Mouse (Mus musculus) forebrain, embryonic 16.5 days (tissue): ENCODE data around the gene Bri3. TPM values are rescaled to one million over a fixed set of nuclear protein-coding genes. Genes with fewer than 3 reads are reported as not detected.

Experiments
- ATAC-seq: fragments of 200-750 bp; cut with Nextera tagmentation; 2 replicates; pipeline ENCODE4 v1.8.0; 2017; ENCODE audit warnings: mild to moderate bottlenecking, moderate library complexity
- H3K27ac ChIP-seq: fragments of 300-500 bp; sonication (generic); 2 replicates; pipeline ENCODE4 v1.5.1; 2014; ENCODE audit warnings: low read length, control low read depth
- H3K27me3 ChIP-seq: fragments of 300-500 bp; sonication (generic); replicated peaks from 2 replicates; pipeline ENCODE4 v1.6.1; 2014; ENCODE audit warnings: low read length; ENCODE audit not compliant: control insufficient read depth, insufficient read depth
- H3K36me3 ChIP-seq: fragments of 300-500 bp; sonication (generic); 2 replicates; pipeline ENCODE4 v1.6.1; 2014; ENCODE audit not compliant: control insufficient read depth, insufficient read depth
- H3K4me1 ChIP-seq: fragments of 300-500 bp; sonication (generic); replicated peaks from 2 replicates; pipeline ENCODE4 v1.6.1; 2014; ENCODE audit warnings: low read length; ENCODE audit not compliant: control insufficient read depth, insufficient read depth
- H3K4me2 ChIP-seq: fragments of 300-500 bp; sonication (generic); 2 replicates; pipeline ENCODE4 v1.6.1; 2014; ENCODE audit warnings: mild to moderate bottlenecking, low read length, control low read depth
- H3K4me3 ChIP-seq: fragments of 300-500 bp; sonication (generic); replicated peaks from 2 replicates; pipeline ENCODE4 v1.5.1; 2014; ENCODE audit warnings: mild to moderate bottlenecking, low read length, control low read depth
- H3K9ac ChIP-seq: fragments of 300-500 bp; sonication (generic); replicated peaks from 2 replicates; pipeline ENCODE4 v1.6.1; 2014; ENCODE audit warnings: low read depth, low read length, control low read depth
- H3K9me3 ChIP-seq: fragments of 300-500 bp; sonication (generic); 2 replicates; pipeline ENCODE4 v1.6.1; 2016; ENCODE audit warnings: low read length; ENCODE audit not compliant: control insufficient read depth
- WGBS: fragments of 180-500 bp; shearing (Covaris S2); extraction: QIAGEN DNeasy Blood & Tissue Kit; methylation state at CpG from one replicate; pipeline ENCODE4 v1.1.7; 2014; 5-methylcytosine and 5-hydroxymethylcytosine counted together
- polyA plus RNA-seq: library from polyadenylated mRNA; unstranded; fragments of >200 nt; fragmentation: Nextera tagmentation; extraction: Ambion mirVana; gene quantifications from 2 replicates; pipeline ENCODE4 v1.2.1, GENCODE M21; 2015

Bri3 gene
- polyA plus RNA-seq, 1 experiment from 2014 or later: 98.0 TPM

DNA sequence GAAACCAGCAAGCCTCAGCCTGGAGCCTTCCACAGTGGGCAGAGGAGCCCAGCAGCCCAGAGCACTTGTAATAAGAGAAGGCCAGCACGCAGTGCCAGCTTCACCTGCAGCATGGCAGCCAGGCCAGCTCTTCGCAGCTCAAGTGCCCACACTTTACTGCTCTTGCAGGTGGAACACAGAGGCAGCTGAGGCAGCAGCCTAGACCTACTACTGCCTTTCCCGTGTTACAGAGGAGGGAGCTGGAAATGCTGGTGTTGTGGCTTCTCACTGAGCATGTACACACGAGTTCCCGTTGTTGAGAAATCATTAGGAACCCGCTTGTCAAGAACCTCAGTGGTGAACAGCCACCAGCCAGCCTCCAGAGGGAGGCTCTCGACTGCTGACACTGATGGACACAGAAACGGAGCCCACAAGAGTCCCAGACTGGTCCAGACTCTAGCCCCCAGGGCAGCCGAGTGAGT is 34.9 kb downstream of the Bri3 start:
- no peaks in the 10 kb centered on the region for H3K9me3 ChIP-seq
- ATAC-seq: no peak
- no peak overlapping the region for H3K4me3 ChIP-seq
- H3K27ac ChIP-seq: no peak overlapping the region
- no peaks in the 10 kb centered on the region for H3K36me3 ChIP-seq
- H3K4me1 ChIP-seq: no peaks in the 10 kb centered on the region
- 85% methylated on average over 9 of the region's 9 CpGs for WGBS
- no peak overlapping the region for H3K9ac ChIP-seq
- no peaks in the 10 kb centered on the region for H3K27me3 ChIP-seq
- H3K4me2 ChIP-seq: no peak overlapping the region

DNA sequence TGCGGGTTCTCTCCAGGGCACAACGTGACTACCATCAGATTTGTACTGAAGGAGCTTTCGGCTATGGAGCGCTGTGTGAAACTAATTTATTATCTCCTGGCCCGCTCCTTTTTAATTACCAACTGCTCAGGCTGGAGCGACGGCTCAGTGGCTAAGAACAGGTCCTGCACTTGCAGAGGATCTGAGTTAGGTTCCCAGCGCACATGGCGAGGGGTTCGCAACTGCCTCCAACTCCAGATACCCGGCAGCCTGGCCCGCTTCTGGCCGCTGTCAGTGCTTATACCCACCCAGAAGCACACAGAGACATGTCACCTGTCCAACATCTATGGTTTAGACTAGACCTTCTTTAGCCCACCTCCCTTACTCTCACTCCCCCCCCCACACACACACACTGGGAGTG is 35.7 kb downstream of the Bri3 start:
- Histone ChIP-seq H3K4me2 (no peak overlapping the region), H3K27ac (no peak overlapping the region), H3K36me3 (no peaks in the 10 kb centered on the region), H3K9ac (no peak overlapping the region), H3K4me1 (no peaks in the 10 kb centered on the region), H3K27me3 (no peaks in the 10 kb centered on the region), H3K4me3 (no peak overlapping the region), H3K9me3 (no peaks in the 10 kb centered on the region)
- WGBS: 96% methylated on average over 13 of the region's 13 CpGs
- ATAC-seq: no peak

DNA sequence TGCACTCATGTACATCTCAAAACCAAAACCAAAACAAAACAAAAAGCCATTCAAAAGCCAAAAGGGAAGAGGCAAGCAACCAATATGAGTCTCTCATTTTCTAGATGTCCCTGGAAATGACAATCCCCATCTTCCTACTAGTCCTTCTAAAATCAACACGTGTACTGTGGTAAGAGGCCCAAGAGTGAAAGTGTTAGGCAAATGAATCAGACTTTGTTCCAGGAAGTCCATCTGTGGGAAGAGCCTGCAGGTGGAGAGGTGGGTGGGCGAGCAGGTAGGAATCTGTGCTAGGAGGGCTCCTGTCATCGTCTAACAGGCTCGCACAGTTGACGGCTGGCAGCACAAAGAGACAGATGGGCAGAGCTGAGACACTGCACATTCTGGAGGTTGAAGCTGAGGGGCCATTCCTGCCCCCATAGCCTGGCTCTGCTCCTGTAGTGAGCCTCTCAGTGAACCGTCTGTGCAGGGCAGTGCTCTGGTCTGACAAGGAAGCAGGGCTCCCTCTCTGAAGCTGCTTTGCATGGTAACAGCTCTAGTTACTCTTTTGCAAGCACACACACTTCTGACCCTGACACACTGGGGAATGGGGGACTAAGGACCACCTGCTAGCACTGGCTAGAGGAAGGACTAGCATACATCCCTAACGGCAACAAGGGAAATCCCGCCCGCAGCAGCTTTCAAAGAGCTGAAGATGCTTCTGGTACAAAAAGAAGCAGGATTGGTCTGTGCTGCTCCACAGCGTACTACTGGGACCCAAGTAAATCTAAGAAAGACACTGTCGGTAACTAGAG is 38.4 kb downstream of the Bri3 start:
- H3K36me3 ChIP-seq: no peaks in the 10 kb centered on the region
- ATAC-seq: no peak
- WGBS: 78% methylated on average over 11 of the region's 11 CpGs
- H3K27ac ChIP-seq: no peak overlapping the region
- H3K4me1 ChIP-seq: no peaks in the 10 kb centered on the region
- H3K4me3 ChIP-seq: no peak overlapping the region
- H3K4me2 ChIP-seq: no peak overlapping the region
- H3K9ac ChIP-seq: no peak overlapping the region
- no peaks in the 10 kb centered on the region for H3K27me3 ChIP-seq
- H3K9me3 ChIP-seq: no peaks in the 10 kb centered on the region

- 76% methylated on average over 8 of the region's 8 CpGs for WGBS
- H3K9ac ChIP-seq: no peak overlapping the region
- H3K4me2 ChIP-seq: no peak overlapping the region
- H3K36me3 ChIP-seq: no peaks in the 10 kb centered on the region
- no peaks in the 10 kb centered on the region for H3K27me3 ChIP-seq
- ATAC-seq: no peak
- no peak overlapping the region for H3K4me3 ChIP-seq
- no peaks in the 10 kb centered on the region for H3K9me3 ChIP-seq
- no peak overlapping the region for H3K27ac ChIP-seq
- no peaks in the 10 kb centered on the region for H3K4me1 ChIP-seq
Measured at GRCm38 (mm10) chr5:144283551-144284031, 39.4 kb downstream of the Bri3 start.

- H3K4me3 ChIP-seq: no peak overlapping the region
- H3K27ac ChIP-seq: no peak overlapping the region
- no peaks in the 10 kb centered on the region for H3K4me1 ChIP-seq
- no peaks in the 10 kb centered on the region for H3K36me3 ChIP-seq
- no peak overlapping the region for H3K9ac ChIP-seq
- ATAC-seq: no peak
- 84% methylated on average over 5 of the region's 5 CpGs for WGBS
- H3K4me2 ChIP-seq: no peak overlapping the region
- no peaks in the 10 kb centered on the region for H3K27me3 ChIP-seq
- no peaks in the 10 kb centered on the region for H3K9me3 ChIP-seq
Measured at GRCm38 (mm10) chr5:144284599-144284998, 40.4 kb downstream of the Bri3 start.

GRCm38 (mm10) chr5:144286591-144287266 is 42.5 kb downstream of the Bri3 start:
- H3K9me3 ChIP-seq: no peaks in the 10 kb centered on the region
- no peaks in the 10 kb centered on the region for H3K36me3 ChIP-seq
- H3K4me1 ChIP-seq: no peaks in the 10 kb centered on the region
- no peak overlapping the region for H3K4me3 ChIP-seq
- ATAC-seq: no peak
- no peaks in the 10 kb centered on the region for H3K27me3 ChIP-seq
- H3K4me2 ChIP-seq: no peak overlapping the region
- H3K27ac ChIP-seq: no peak overlapping the region
- 83% methylated on average over 9 of the region's 9 CpGs for WGBS
- no peak overlapping the region for H3K9ac ChIP-seq

DNA sequence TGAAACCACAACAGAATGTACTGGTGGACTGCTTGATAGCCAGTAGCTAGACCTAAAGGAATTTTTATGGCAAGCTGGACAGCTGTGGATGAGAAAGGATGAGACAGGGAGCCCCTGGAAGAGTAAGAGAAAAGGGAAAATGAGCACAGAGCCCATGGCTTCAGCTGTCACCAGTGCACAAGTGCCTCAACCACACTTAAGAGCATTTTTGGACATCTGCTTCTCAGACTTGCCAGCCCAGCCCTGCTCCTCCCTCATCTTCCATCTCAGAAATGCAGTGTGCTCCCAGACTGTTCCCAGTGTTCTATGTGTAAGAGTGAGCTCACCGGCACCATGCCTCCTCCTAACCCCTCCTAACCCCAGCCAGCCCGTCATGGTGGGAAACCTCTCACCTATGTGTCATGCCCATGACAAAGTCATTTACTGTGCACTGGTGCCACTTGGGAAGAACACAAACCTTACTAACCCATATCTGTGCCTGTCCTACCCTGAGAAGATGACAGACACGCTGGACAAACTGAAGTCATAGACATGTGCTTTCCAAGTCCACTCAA is 43.1 kb downstream of the Bri3 start:
- Histone ChIP-seq H3K4me3 (no peak overlapping the region), H3K4me2 (no peak overlapping the region), H3K27ac (no peak overlapping the region), H3K27me3 (no peaks in the 10 kb centered on the region), H3K9ac (no peak overlapping the region), H3K36me3 (no peaks in the 10 kb centered on the region), H3K9me3 (no peaks in the 10 kb centered on the region), H3K4me1 (no peaks in the 10 kb centered on the region)
- ATAC-seq: no peak
- WGBS: 91% methylated on average over 3 of the region's 3 CpGs

- Histone ChIP-seq H3K4me2 (no peak overlapping the region), H3K4me1 (no peaks in the 10 kb centered on the region), H3K9ac (no peak overlapping the region), H3K36me3 (no peaks in the 10 kb centered on the region), H3K27me3 (no peaks in the 10 kb centered on the region), H3K9me3 (no peaks in the 10 kb centered on the region), H3K4me3 (no peak overlapping the region), H3K27ac (no peak overlapping the region)
- WGBS: 90% methylated on average over 9 of the region's 9 CpGs
- no peak for ATAC-seq
Measured at GRCm38 (mm10) chr5:144288391-144288790, 44.2 kb downstream of the Bri3 start.

GRCm38 (mm10) chr5:144289769-144290440 is 45.7 kb downstream of the Bri3 start:
- H3K9me3 ChIP-seq: no peaks in the 10 kb centered on the region
- H3K4me2 ChIP-seq: no peak overlapping the region
- H3K36me3 ChIP-seq: no peaks in the 10 kb centered on the region
- 88% methylated on average over 4 of the region's 4 CpGs for WGBS
- no peak overlapping the region for H3K9ac ChIP-seq
- H3K27ac ChIP-seq: no peak overlapping the region
- H3K4me1 ChIP-seq: no peaks in the 10 kb centered on the region
- no peak overlapping the region for H3K4me3 ChIP-seq
- no peaks in the 10 kb centered on the region for H3K27me3 ChIP-seq
- ATAC-seq: peak; percentile 52; the same call in 1 of the 2 replicates
